Mouse (Mus musculus) retina, postnatal 1 day (tissue): ENCODE measurements around the gene Slc25a13.

Source experiments
- DNase-seq: peaks from one replicate; pipeline ENCODE4 v3.0.0-alpha.2; 2012

Gene Slc25a13

DNA sequence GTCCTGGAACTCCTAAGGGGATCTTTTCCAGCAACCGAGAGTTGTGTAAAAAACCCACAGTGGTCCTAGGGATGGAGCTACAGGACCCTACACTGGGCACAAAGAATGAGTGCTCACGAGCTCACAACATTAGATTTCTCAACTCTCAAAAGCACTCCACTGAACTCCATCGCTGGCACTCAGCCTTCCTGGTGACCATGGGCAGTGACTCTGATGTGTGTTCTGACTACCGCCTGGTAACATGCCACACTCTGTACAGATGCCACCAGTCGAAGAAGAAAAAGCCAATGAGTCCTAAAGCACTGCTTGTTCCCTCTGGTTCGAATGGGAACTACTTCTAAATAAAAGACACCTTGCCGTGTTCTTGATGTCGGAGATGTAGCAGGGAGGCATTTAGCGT, 111.4 kb downstream of the Slc25a13 start:
- no peak for DNase-seq

GRCm38 (mm10) chr6:6103469-6103868, 113.5 kb downstream of the Slc25a13 start:
- DNase-seq = no peak

GRCm38 (mm10) chr6:6101605-6102004, 115.4 kb downstream of the Slc25a13 start:
- DNase-seq = no peak

DNA sequence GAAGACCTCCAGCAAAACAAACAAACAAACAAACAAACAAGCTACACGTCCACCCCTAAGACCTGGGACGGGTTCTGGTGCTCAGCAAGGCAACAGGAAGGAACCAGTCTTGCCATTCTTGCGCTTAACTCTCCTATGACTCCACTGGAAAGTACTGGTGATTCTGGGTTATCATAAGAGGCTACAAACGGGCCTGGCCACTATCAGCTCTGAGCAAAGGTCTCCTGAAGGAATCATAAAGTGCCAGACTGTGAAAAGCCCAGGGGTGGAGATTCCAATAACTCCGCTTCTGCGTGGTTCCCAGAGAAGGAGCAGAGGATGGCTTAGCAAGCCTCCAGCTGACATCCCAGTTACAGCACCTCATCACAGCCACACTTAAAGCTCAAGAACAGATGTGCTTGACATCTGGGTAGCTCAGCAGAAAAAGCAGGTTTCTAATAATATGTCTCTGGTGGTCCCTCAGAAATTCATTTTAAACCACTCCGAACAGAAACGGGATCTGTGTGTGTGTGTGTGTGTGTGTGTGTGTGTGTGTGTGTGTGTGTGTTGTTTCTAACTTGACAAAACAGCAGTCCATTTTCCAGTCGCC, 116.0 kb downstream of the Slc25a13 start:
- DNase-seq = no peak

- DNase-seq = no peak
Observed at GRCm38 (mm10) chr6:6093978-6094377, 123.0 kb downstream of the Slc25a13 start.

DNA sequence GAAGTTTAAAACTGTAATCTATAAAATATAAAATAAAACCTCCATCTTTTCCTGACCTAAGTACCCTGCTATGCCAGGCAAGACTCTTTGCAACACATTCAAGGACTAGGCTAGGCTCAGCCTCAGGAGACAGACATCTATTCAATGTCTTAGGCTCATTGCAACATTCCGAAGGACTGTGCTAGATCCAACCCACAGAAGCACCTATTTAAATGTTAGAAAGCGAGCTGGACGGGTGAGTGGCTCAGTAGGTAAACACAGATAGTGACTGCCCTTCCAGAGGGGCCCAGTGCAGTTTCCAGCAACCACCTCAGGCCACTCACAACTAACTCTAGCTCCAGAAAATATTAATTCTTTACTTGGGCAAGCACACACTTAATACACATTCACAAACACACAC, 123.5 kb downstream of the Slc25a13 start:
- no peak for DNase-seq

DNA sequence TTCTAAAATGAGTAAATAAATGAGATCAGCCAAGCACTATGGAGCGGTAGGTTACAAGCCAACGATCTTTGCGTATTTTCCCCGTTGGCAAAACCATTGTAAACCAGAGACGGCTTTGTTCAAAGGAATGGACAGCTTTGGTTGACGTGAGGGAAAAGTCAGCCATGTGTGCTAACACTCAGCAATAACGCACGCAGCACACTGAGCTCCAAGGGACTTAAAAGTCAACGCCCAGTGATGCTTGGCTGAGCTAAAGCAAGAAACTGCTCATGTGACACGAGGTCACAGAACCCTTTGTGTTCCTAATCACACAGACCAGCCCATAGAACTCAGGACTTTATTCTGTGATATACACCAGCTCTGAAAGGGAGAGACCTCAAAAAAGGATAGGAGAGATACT, 124.5 kb downstream of the Slc25a13 start:
- DNase-seq = peak; percentile 25

GRCm38 (mm10) chr6:6091016-6091415, 126.0 kb downstream of the Slc25a13 start:
- no peak for DNase-seq

DNA sequence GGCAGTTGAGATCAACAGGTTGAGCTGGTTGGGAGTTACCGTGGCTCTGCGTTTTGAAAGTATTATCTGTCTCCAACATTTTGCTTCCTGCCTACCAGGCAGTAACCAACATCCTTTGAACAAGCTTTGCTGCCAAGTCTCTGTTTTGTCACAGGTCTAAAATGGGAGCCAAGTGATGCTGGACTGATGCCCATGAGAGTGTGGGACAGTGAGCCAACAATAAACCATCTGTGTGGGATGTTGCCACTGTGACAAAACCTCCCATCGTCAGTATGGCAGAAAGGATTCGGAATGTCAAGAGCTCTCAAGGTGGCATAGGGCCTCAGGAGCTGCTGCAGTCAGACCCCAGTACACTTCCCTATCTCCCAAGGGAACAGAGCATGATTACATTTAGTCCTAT, 128.8 kb downstream of the Slc25a13 start:
- DNase-seq = no peak

DNA sequence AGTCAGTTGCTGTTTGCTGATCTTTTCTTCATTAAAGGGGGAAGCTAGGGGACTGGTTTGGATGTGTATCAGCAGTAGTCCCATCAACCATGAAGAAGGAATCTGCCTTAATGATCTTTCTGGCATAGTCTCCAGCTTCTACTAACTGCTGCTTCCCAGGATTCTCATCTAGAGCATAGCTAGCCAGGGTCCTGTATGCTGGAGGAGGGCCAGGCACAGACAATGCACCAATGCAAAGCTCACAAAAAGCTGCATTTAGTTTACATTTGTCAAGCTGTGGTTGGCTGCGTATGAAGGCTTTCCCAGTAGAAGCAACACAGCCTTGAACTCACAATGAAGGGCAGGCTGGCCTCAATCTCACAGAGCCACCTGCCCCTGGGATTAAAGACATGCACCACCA, 136.5 kb downstream of the Slc25a13 start:
- no peak for DNase-seq

DNA sequence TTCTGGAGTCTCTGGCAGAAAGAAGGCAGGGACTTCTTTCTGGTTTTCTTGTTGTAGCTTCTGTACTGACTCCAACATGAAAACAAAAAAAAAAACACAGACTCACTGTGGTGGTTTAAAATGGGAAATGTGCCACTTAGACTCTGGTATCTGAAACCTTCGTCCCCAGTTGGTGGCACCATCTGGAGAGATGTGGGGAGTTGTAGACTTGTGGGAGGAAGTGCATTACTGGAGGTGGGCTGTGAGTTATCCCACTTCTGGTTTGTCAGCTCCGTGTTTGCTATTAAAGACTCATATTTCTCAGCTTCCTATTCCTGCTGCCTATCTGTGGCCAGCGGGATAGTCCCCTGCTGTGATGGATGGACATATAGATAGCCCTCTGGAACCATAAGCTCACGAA, 139.7 kb downstream of the Slc25a13 start:
- no peak for DNase-seq

- no peak for DNase-seq
Observed at GRCm38 (mm10) chr6:6075940-6076447, 141.0 kb downstream of the Slc25a13 start.

GRCm38 (mm10) chr6:6071038-6071437, 145.9 kb downstream of the Slc25a13 start:
- no peak for DNase-seq

DNA sequence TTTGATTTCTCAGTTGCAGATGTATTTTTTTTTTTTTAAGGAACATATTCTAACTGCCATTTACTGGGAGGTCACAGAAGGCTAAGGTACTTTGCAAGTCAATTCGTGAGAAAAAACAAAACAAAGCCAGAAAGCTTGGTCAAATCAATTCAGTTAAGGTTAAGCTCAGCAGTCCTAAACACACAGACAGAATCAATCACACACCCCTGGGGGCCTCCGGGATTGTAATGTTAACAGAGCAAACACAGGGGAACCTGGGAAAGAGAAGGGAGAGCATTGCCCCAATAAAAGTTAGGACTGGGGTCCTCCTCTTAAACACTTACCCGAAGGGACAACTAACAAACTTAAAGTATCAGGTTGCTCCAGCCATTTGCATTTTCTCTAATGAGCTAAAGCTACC, 147.0 kb downstream of the Slc25a13 start:
- no peak for DNase-seq

- no peak for DNase-seq
Observed at GRCm38 (mm10) chr6:6067201-6067600, 149.8 kb downstream of the Slc25a13 start.

- DNase-seq = no peak
Observed at GRCm38 (mm10) chr6:6058548-6058947, 158.4 kb downstream of the Slc25a13 start.

GRCm38 (mm10) chr6:6053946-6054345, 163.0 kb downstream of the Slc25a13 start:
- DNase-seq = peak; percentile 78

DNA sequence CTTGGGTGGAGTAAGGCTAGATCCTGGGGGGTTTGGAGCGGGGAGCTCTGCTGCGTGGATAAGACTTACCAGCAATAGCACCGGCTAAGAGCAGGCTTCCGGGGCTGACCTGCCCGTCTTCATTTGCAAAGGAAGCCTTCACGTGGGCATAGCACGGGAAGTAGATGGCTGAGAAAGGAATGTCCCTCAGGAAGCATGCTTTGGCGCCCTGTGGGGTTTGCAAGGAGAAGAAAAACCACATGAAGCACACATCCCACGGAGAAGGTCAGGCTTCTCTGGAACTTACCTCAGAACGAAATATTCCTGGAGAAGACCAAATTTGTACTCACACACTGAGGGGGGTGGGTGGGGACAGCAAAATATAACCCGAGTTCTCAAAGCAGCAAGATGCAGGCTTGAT, 164.3 kb downstream of the Slc25a13 start:
- no peak for DNase-seq

DNA sequence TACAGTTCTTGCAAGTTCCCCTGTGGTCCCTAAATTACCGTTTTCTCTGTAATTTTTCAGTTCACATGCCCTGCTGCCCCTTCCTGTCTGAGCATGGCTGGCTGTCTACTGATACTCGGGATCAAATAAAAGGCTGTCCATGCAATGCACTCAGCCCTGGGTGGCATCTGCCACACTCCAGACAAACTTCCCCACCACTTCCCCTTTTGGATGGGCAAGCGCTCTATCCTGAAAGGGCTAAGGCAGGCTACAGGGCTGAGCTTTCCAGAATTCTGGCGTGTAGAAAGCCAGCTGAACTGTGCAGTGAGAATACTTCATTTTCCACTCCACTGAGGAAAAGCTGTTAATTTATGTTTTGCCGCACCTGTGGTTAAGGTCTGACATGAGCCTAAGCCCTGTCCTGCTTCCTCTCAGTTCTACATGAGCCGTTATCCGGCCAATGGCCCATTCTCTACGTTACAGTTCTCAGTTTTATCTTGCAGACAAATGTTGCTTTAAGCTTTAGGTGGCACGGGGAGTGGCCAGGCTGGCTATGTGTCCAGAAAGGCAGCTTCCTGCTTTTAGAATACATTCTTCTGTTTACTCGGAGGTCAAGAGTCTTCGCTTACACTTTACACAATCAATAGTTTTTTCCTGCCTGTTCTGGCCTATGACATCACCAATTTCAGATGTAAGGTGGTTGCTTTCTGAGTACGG, 170.1 kb downstream of the Slc25a13 start:
- DNase-seq = no peak

GRCm38 (mm10) chr6:6038773-6039550, 178.0 kb downstream of the Slc25a13 start:
- no peak for DNase-seq

GRCm38 (mm10) chr6:6027664-6028063, 189.3 kb downstream of the Slc25a13 start:
- no peak for DNase-seq

DNA sequence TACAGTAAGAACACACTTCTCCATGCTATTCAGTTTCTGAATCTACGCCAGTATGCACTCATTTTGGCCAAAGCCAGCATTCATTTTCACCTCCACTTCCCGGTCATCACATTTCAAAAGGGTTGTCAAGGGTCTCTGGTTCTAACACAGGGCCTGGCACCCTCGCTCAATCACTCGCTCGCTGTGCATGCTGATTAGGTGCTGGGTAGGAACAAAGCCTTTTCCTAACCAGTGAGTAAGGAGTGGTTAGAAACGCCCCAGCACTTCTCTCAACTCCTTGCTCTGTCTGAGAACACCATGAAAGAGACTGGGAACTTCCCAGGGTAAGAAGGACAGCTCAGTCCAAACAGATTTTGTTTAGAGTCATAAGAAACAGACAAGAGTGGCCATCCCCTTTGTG, 193.0 kb downstream of the Slc25a13 start:
- no peak for DNase-seq

DNA sequence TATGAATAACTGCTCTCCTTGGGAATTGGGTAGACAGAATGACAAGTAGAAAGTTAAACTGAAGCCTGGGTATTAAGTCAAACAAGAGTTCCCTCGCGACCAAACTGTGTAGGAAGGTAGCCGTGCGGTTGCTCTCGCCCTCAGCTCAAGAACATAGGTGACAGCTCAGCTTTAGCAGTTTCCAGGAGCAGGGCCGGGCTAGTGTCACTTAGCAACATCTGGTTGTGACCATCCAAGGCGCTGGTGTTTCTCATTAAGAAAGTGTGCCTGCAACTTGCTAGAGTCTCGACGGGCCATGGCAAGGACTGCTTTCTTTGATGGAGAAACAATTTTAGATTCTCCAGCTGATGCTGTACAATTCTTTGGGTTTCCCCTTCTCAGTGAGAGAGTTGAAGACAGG, 200.0 kb downstream of the Slc25a13 start:
- no peak for DNase-seq

DNA sequence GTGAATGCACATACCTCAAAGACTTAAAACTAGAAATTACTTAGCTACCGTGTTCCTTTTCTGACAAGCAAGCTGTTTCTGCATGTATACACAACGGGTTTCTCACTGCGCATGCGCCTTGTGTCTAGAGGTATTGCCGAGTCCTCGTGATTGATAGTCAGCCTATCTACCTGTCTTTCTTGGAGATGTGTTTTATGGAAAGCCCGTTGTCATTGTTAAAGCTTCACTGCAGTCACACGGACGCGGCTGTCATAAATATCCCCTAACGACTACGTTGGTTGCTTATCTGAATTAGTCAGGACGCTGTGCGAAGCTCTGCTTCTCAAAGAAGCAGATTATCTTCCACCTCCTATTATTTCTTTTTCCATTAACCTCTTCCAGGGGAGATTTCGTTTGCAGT, 201.4 kb downstream of the Slc25a13 start:
- no peak for DNase-seq
